Mouse (Mus musculus) left cerebral cortex, adult 2 months (tissue): ENCODE measurements around the gene Arid1b. TPM values are rescaled to one million over a fixed set of nuclear protein-coding genes. Genes with fewer than 3 reads are reported as not detected.
"Not testable (repeated sequence)": the region's sequence is repeated elsewhere in the genome, so short reads cannot be mapped to it uniquely, and the experiment has no call there.

ENCODE experiments used
- DNase-seq, 2 experiments: peaks; one replicate each; pipeline ENCODE4 v3.0.0; 2021 to 2022; ENCODE audit warnings: low spot score in 2 of 2, mixed read lengths in 1 of 2; ENCODE audit errors: extremely low spot score in 1 of 2
- H3K27ac ChIP-seq: fragments of 200-600 bp; 2 replicates; pipeline ENCODE4 v1.8.1; 2022
- H3K4me3 ChIP-seq: fragments of 200-600 bp; 2 replicates; pipeline ENCODE4 v1.8.1; 2022
- CTCF ChIP-seq: fragments of 200-600 bp; IDR thresholded peaks from 2 replicates; pipeline ENCODE4 v1.8.1; 2022; ENCODE audit warnings: antibody characterized with exemption, mild to moderate bottlenecking, moderate library complexity
- intact Hi-C: fragments of 180-260 bp; cut with DNase I; formaldehyde crosslinking; loops from one replicate; pipeline ENCODE4 v1.15.1; 2025
- total RNA-seq, 2 experiments: library from RNA; stranded (reverse); gene quantifications; 2 replicates each; pipeline ENCODE4 v1.2.3; 2021

The Arid1b gene
- total RNA-seq, 2 experiments from 2014 or later: 81.4 to 86.1 TPM

DNA sequence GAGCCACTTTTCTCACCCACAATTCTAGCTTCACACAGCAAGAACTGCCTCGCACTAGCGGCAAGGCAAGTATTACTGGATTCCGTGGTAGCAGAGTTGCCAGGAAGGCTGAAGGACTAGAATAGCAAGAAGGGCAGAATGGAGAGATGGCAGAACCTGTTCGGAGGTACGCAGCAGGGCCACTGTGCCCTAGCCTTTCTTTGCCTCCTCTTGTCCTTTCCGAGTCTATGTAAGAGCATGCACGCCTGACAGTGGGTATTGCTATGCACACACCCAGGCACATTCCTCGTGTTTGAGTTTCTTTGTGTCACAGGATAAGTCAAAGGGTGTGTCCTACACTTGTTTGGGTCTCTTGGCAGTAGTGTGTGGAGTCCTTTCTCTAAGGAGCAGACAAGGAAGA lies 88.1 kb downstream of the Arid1b start:
- Histone ChIP-seq H3K4me3 (no peak overlapping the region), H3K27ac (no peak overlapping the region)
- DNase-seq: no peak
- no peak for TF ChIP-seq CTCF
- intact Hi-C loops: no loop called here

DNA sequence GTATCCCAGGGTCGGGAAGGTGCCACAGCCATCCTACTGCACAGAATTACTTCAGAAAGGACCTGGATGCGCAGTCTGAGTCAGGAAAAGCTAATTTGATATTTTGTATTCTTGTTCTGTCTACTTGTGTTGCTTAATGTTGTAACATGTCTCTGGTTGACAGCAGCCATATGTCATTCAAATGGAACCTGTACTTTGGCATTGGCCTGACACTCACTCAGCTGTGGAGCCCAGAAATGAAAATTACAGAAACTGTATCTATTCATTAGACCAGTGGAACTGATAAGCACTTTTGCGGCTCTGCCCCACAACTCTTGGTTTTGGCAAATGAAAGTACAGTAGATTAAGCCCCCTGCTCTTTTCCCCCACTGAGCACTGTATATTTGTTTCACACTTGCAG lies 89.4 kb downstream of the Arid1b start:
- no peak for TF ChIP-seq CTCF
- DNase-seq: no peak
- no peak overlapping the region for H3K4me3 ChIP-seq
- H3K27ac ChIP-seq: peak overlapping the region; percentile 47; the same call in 1 of the 2 replicates
- intact Hi-C loops: no loop called here

DNA sequence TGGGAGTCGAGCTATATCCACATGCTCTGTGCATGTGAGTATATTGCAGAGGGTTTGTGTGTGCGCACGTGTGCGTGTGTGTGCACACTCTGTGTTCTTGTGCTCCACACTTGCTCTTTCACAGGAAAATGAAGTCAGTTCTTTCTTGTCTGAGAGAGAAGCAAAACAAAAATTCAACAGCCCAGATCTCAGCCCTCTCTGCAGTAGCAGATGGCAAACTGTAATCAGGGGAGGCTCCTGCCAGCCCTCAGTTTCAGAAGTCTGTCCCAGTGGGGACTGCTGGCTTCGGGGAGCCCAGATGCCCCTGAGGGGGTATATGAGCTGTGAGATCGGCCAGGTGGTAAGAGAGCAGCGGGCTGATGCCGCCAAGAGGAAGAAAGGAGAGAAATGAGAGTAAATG lies 90.0 kb downstream of the Arid1b start:
- Histone ChIP-seq H3K27ac (peak overlapping the region; percentile 47), H3K4me3 (no peak overlapping the region)
- no peak for DNase-seq
- TF ChIP-seq CTCF: no peak; the same call in 1 of the 2 replicates
- intact Hi-C loops: no loop called here

DNA sequence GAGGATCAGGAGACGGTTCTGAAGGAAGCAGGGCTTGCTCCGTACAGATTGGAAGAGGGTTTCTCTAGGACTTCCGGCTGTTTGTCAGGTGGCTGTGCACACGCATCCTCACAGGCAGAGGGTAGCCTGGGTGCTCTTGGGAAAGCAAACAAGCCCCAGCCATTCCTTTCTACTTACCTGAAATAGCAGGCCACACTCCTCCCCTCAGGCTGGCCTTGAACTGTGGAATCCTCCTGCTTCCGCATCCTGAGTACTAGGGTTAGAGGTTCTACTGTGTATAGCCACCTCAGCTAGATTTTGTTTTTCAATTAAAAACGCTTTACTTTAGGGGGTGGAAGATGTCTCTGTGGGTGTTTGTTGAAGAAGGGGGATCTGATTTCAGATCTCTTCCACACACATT lies 90.9 kb downstream of the Arid1b start:
- no peak for TF ChIP-seq CTCF
- intact Hi-C loops: no loop called here
- no peak overlapping the region for H3K27ac ChIP-seq
- no peak for DNase-seq
- H3K4me3 ChIP-seq: no peak overlapping the region

- intact Hi-C loops: no loop called here
- no peak overlapping the region for H3K4me3 ChIP-seq
- no peak for DNase-seq
- no peak overlapping the region for H3K27ac ChIP-seq
- no peak for TF ChIP-seq CTCF
Measured at GRCm38 (mm10) chr17:5085942-5086341, 91.8 kb downstream of the Arid1b start.

DNA sequence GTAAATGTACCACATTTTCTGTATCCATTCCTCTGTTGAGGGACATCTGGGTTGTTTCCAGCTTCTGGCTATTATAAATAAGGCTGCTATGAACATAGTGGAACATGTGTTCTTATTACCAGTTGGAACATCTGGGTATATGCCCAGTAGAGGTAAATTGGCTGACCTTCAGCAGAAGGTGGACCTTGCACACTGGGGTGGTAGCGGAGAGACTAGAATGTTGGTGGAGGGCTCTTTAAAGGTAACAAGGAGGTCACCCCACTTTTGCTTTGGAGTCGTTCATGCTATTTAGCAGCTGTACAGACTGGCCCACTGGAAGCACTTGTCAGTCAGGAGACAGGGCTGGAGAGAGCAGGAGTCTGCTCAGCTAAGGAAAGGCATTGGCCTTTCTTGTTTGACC lies 94.1 kb downstream of the Arid1b start:
- H3K4me3 ChIP-seq, intact Hi-C loops, DNase-seq: not testable (repeated sequence)

GRCm38 (mm10) chr17:5088822-5089221 lies 94.7 kb downstream of the Arid1b start:
- no peak overlapping the region for H3K4me3 ChIP-seq
- TF ChIP-seq CTCF: no peak
- intact Hi-C loops: no loop called here
- DNase-seq: no peak
- no peak overlapping the region for H3K27ac ChIP-seq

More for the DNA sequence above, 94.1 kb downstream of the Arid1b start:
- H3K27ac ChIP-seq: not testable (repeated sequence)

GRCm38 (mm10) chr17:5089541-5089940 lies 95.4 kb downstream of the Arid1b start:
- no peak for TF ChIP-seq CTCF
- no peak overlapping the region for H3K4me3 ChIP-seq
- H3K27ac ChIP-seq: no peak overlapping the region
- intact Hi-C loops: no loop called here
- DNase-seq: no peak

- no peak for TF ChIP-seq CTCF
- DNase-seq: no peak
- no peak overlapping the region for H3K4me3 ChIP-seq
- no peak overlapping the region for H3K27ac ChIP-seq
- intact Hi-C loops: no loop called here
Measured at GRCm38 (mm10) chr17:5091490-5091889, 97.4 kb downstream of the Arid1b start.

DNA sequence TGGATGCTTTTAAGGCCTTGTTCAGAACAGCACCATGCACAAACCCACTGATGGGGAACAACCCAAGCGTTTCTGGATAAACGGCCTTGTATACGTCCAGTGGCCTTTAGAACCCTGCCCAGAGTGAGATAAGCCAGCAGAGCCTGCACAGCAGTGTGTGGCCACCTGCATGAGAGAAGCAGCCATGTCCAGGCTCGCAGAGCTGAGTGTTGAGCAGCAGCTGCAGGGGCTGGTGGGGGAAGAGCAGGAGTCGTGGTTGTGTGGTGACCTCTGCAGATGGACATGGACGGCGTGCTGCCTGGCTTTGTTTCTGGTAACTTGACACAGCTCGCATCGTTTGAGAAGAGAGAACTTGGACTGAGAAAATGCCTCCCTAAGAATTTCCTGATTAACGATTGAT lies 97.8 kb downstream of the Arid1b start:
- Histone ChIP-seq H3K27ac (no peak overlapping the region), H3K4me3 (no peak overlapping the region)
- TF ChIP-seq CTCF: no peak
- intact Hi-C loops: no loop called here
- no peak for DNase-seq

DNA sequence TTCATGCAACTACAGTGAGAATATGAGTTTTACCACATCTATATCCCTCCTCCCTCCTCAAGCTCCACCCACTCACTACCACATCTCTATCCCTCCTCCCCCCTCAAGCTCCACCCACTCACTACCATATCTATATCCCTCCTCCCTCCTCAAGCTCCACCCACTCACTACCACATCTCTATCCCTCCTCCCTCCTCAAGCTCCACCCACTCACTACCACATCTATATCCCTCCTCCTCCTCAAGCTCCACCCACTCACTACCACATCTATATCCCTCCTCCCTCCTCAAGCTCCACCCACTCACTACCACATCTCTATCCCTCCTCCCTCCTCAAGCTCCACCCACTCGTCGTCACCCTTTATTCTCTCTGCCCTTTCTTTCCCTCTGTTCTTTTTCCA lies 99.2 kb downstream of the Arid1b start:
- intact Hi-C loops, DNase-seq, H3K27ac ChIP-seq, H3K4me3 ChIP-seq: not testable (repeated sequence)

GRCm38 (mm10) chr17:5094636-5095035 lies 100.5 kb downstream of the Arid1b start:
- intact Hi-C loops: no loop called here

DNA sequence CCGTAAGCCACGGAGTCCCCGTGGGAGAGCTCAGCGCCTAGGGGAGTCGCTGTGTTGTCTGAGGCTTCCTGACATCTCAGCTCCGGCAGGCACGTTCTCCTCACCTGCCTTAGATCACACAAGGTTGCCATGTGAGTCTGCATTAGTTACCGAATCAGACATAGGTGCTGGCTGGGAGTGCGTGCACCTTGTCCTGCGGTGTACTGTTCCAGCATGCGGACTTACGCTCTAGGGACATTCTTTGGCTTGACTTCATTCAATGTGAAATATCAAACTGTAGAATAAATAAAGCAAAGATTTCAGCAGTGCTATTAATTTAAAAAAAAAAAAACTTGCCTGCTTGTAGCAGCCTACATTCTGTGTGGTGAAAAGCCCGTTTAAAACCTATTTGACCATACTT lies 101.6 kb downstream of the Arid1b start:
- intact Hi-C loops: no loop called here
- no peak for TF ChIP-seq CTCF
- Histone ChIP-seq H3K27ac (no peak overlapping the region), H3K4me3 (no peak overlapping the region)
- no peak for DNase-seq

More at GRCm38 (mm10) chr17:5094636-5095035, 100.5 kb downstream of the Arid1b start:
- no peak overlapping the region for H3K4me3 ChIP-seq
- no peak overlapping the region for H3K27ac ChIP-seq
- TF ChIP-seq CTCF: no peak
- DNase-seq: no peak

GRCm38 (mm10) chr17:5097046-5097445 lies 102.9 kb downstream of the Arid1b start:
- Histone ChIP-seq H3K4me3 (no peak overlapping the region), H3K27ac (no peak overlapping the region)
- intact Hi-C loops: no loop called here
- DNase-seq: no peak
- no peak for TF ChIP-seq CTCF
